Mouse (Mus musculus) kidney, adult 10 weeks (tissue): Measurements from ENCODE around the gene 1700023F06Rik. TPM values are rescaled to one million over a fixed set of nuclear protein-coding genes. Genes with fewer than 3 reads are reported as not detected.

Source experiments
- polyA plus RNA-seq: library from polyadenylated mRNA; stranded (reverse); fragments of 350-450 nt; fragmentation: Illumina TruSeq; extraction: RNeasy Lipid Tissue Mini Kit (QIAGEN cat#74804); gene quantifications from one replicate; pipeline ENCODE4 v1.2.3, GENCODE M21; 2014; ENCODE audit warnings: low read depth, low replicate concordance

1700023F06Rik gene
- not detected for polyA plus RNA-seq

GRCm38 (mm10) chr11:103208458-103208857, at the start of gene 1700023F06Rik:
TSS of gene 1700023F06Rik (minus strand) at chr11:103208558.

GRCm38 (mm10) chr11:103217790-103218516, 9.6 kb upstream of the 1700023F06Rik start, which contains the start of gene Spata32:
TSS of gene Spata32 (minus strand) at chr11:103218432.

GRCm38 (mm10) chr11:103170494-103171285, 37.7 kb downstream of the 1700023F06Rik start, which contains the start of gene Fmnl1:
TSS of gene Fmnl1 (plus strand) at chr11:103171107.

Other genes with a start within 250 kb of the 1700023F06Rik start
- gene Nmt1, start 180.4 kb downstream of the 1700023F06Rik start, polyA plus RNA-seq = 11.0 TPM
- 17.1 TPM for gene Dcakd, start 180.2 kb downstream of the 1700023F06Rik start, polyA plus RNA-seq
- not detected for gene Plcd3, start 106.9 kb downstream of the 1700023F06Rik start, polyA plus RNA-seq
- 5.1 TPM for gene Acbd4, start 106.9 kb downstream of the 1700023F06Rik start, polyA plus RNA-seq
- gene Hexim1, start 92.3 kb downstream of the 1700023F06Rik start, polyA plus RNA-seq = 42.3 TPM
- gene Hexim2, start 76.1 kb downstream of the 1700023F06Rik start, polyA plus RNA-seq = 0.44 TPM
- gene Fmnl1, start 37.5 kb downstream of the 1700023F06Rik start, polyA plus RNA-seq = 2.1 TPM
- not detected for gene Spata32, start 9.9 kb upstream of the 1700023F06Rik start, polyA plus RNA-seq
- gene Map3k14, start 58.9 kb upstream of the 1700023F06Rik start, polyA plus RNA-seq = not detected
- 1.4 TPM for gene Arhgap27, start 155.1 kb upstream of the 1700023F06Rik start, polyA plus RNA-seq
- gene Plekhm1, start 204.1 kb upstream of the 1700023F06Rik start, polyA plus RNA-seq = 1.5 TPM